Mouse (Mus musculus) hindbrain, embryonic 11.5 days (tissue): ENCODE measurements around the gene Cldn10. TPM values are rescaled to one million over a fixed set of nuclear protein-coding genes. Genes with fewer than 3 reads are reported as not detected.
"Not testable (repeated sequence)": the region's sequence is repeated elsewhere in the genome, so short reads cannot be mapped to it uniquely, and the experiment has no call there.

Experiments
- ATAC-seq: fragments of 200-750 bp; cut with Nextera tagmentation; 2 replicates; pipeline ENCODE4 v1.8.0; 2017; ENCODE audit warnings: mild to moderate bottlenecking, moderate TSS enrichment, moderate library complexity; ENCODE audit not compliant: low FRiP score
- DNase-seq: peaks from one replicate; pipeline ENCODE4 v3.0.0-alpha.2; 2015; ENCODE audit warnings: low spot score
- H3K27ac ChIP-seq: fragments of 300-500 bp; sonication (generic); 2 replicates; pipeline ENCODE4 v1.5.1; 2014; ENCODE audit warnings: mild to moderate bottlenecking, low read depth, low read length
- H3K27me3 ChIP-seq: fragments of 300-500 bp; sonication (generic); 2 replicates; pipeline ENCODE4 v1.6.1; 2014; ENCODE audit warnings: mild to moderate bottlenecking, low read length, moderate library complexity, mixed read lengths; ENCODE audit not compliant: control insufficient read depth, insufficient read depth
- H3K36me3 ChIP-seq: fragments of 300-500 bp; sonication (generic); 2 replicates; pipeline ENCODE4 v1.6.1; 2014; ENCODE audit warnings: mild to moderate bottlenecking, low read length, moderate library complexity, mixed read lengths; ENCODE audit not compliant: control insufficient read depth, insufficient read depth
- H3K4me1 ChIP-seq: fragments of 300-500 bp; sonication (generic); replicated peaks from 2 replicates; pipeline ENCODE4 v1.6.1; 2014; ENCODE audit warnings: low read length, mixed read lengths; ENCODE audit not compliant: control insufficient read depth, insufficient read depth
- H3K4me2 ChIP-seq: fragments of 300-500 bp; sonication (generic); replicated peaks from 2 replicates; pipeline ENCODE4 v1.6.1; 2014; ENCODE audit warnings: mild to moderate bottlenecking, low read depth, low read length
- H3K4me3 ChIP-seq: fragments of 300-500 bp; sonication (generic); 2 replicates; pipeline ENCODE4 v1.5.1; 2014; ENCODE audit warnings: low read depth, low read length
- H3K9ac ChIP-seq: fragments of 300-500 bp; sonication (generic); 2 replicates; pipeline ENCODE4 v1.6.1; 2014; ENCODE audit warnings: low read depth, low read length
- H3K9me3 ChIP-seq: fragments of 300-500 bp; sonication (generic); 2 replicates; pipeline ENCODE4 v1.6.1; 2016; ENCODE audit warnings: low read length; ENCODE audit not compliant: control insufficient read depth
- WGBS: fragments of 180-500 bp; shearing (Covaris S2); extraction: QIAGEN DNeasy Blood & Tissue Kit; methylation state at CpG from one replicate; pipeline ENCODE4 v1.1.7; 2014; 5-methylcytosine and 5-hydroxymethylcytosine counted together
- polyA plus RNA-seq: library from polyadenylated mRNA; unstranded; fragments of >200 nt; fragmentation: Nextera tagmentation; extraction: Ambion mirVana; gene quantifications from 2 replicates; pipeline ENCODE4 v1.2.1, GENCODE M21; 2014

The Cldn10 gene
- polyA plus RNA-seq, 1 experiment from 2014 or later, result 0.99 TPM

- no peak for DNase-seq
- H3K4me3 ChIP-seq, result no peak overlapping the region
- no peaks in the 10 kb centered on the region for H3K27me3 ChIP-seq
Observed at GRCm38 (mm10) chr14:118807653-118808052, 19.9 kb downstream of the Cldn10 start.

GRCm38 (mm10) chr14:118808183-118808582 lies 20.5 kb downstream of the Cldn10 start:
- not testable (repeated sequence) for H3K27ac ChIP-seq, H3K4me1 ChIP-seq, H3K9ac ChIP-seq, H3K4me2 ChIP-seq, H3K36me3 ChIP-seq, H3K4me3 ChIP-seq, ATAC-seq, DNase-seq, H3K27me3 ChIP-seq, H3K9me3 ChIP-seq
- 76% methylated on average over 2 of the region's 2 CpGs for WGBS

More at GRCm38 (mm10) chr14:118807653-118808052, 19.9 kb downstream of the Cldn10 start:
- no peak for ATAC-seq
- no peak overlapping the region for H3K9ac ChIP-seq
- H3K36me3 ChIP-seq, result no peaks in the 10 kb centered on the region
- 94% methylated on average over 5 of the region's 5 CpGs for WGBS
- no peak overlapping the region for H3K4me2 ChIP-seq
- no peak overlapping the region for H3K27ac ChIP-seq
- H3K4me1 ChIP-seq, result no peaks in the 10 kb centered on the region
- no peaks in the 10 kb centered on the region for H3K9me3 ChIP-seq

GRCm38 (mm10) chr14:118809686-118810085 lies 22.0 kb downstream of the Cldn10 start:
- Histone ChIP-seq H3K4me2 (no peak overlapping the region), H3K9ac (no peak overlapping the region), H3K9me3 (no peaks in the 10 kb centered on the region), H3K27ac (no peak overlapping the region), H3K27me3 (no peaks in the 10 kb centered on the region), H3K4me3 (no peak overlapping the region), H3K36me3 (no peaks in the 10 kb centered on the region), H3K4me1 (no peaks in the 10 kb centered on the region)
- WGBS, result 78% methylated on average over 4 of the region's 4 CpGs
- DNase-seq (no peak), ATAC-seq (no peak)

- DNase-seq, H3K9ac ChIP-seq, H3K4me2 ChIP-seq, ATAC-seq, H3K9me3 ChIP-seq, H3K4me3 ChIP-seq, H3K27me3 ChIP-seq, H3K4me1 ChIP-seq, H3K27ac ChIP-seq, H3K36me3 ChIP-seq: not testable (repeated sequence)
Observed at GRCm38 (mm10) chr14:118811256-118811655, 23.5 kb downstream of the Cldn10 start.

GRCm38 (mm10) chr14:118813111-118813510 lies 25.4 kb downstream of the Cldn10 start:
- no peak overlapping the region for H3K4me2 ChIP-seq
- no peak overlapping the region for H3K27ac ChIP-seq
- ATAC-seq (no peak), DNase-seq (no peak)
- H3K4me1 ChIP-seq, result no peaks in the 10 kb centered on the region
- no peak overlapping the region for H3K9ac ChIP-seq
- no peaks in the 10 kb centered on the region for H3K27me3 ChIP-seq
- no peak overlapping the region for H3K4me3 ChIP-seq
- WGBS, result 80% methylated on average over 7 of the region's 7 CpGs
- H3K36me3 ChIP-seq, result no peaks in the 10 kb centered on the region
- H3K9me3 ChIP-seq, result no peaks in the 10 kb centered on the region

- peak; percentile 84 for DNase-seq
- 19% methylated on average over 4 of the region's 4 CpGs for WGBS
- ATAC-seq, result no peak
- Histone ChIP-seq H3K27me3 (no peaks in the 10 kb centered on the region), H3K9me3 (no peaks in the 10 kb centered on the region), H3K9ac (no peak overlapping the region), H3K4me3 (no peak overlapping the region), H3K36me3 (no peaks in the 10 kb centered on the region), H3K27ac (no peak overlapping the region), H3K4me1 (no peaks in the 10 kb centered on the region), H3K4me2 (no peak overlapping the region)
Observed at GRCm38 (mm10) chr14:118816503-118816902, 28.8 kb downstream of the Cldn10 start.

- H3K27me3 ChIP-seq, result no peaks in the 10 kb centered on the region
- H3K27ac ChIP-seq, result no peak overlapping the region
- H3K9me3 ChIP-seq, result no peaks in the 10 kb centered on the region
- no peaks in the 10 kb centered on the region for H3K4me1 ChIP-seq
- no peaks in the 10 kb centered on the region for H3K36me3 ChIP-seq
- no peak overlapping the region for H3K4me2 ChIP-seq
- ATAC-seq (peak; percentile 60; the same call in 1 of the 2 replicates), DNase-seq (peak; percentile 77)
- no peak overlapping the region for H3K4me3 ChIP-seq
- no peak overlapping the region for H3K9ac ChIP-seq
- WGBS, result 12% methylated on average over 8 of the region's 8 CpGs
Observed at GRCm38 (mm10) chr14:118820111-118820510, 32.4 kb downstream of the Cldn10 start.

- DNase-seq, result no peak
- H3K9ac ChIP-seq, result no peak overlapping the region
- H3K36me3 ChIP-seq, result no peaks in the 10 kb centered on the region
- H3K27me3 ChIP-seq, result no peaks in the 10 kb centered on the region
- H3K27ac ChIP-seq, result no peak overlapping the region
- 87% methylated on average over 4 of the region's 4 CpGs for WGBS
- H3K4me1 ChIP-seq, result 0 out of 2 replicates have a peak, but pooled peaks cover 2% of the 10 kb centered on the region
- no peaks in the 10 kb centered on the region for H3K9me3 ChIP-seq
- H3K4me2 ChIP-seq, result no peak overlapping the region
- ATAC-seq, result no peak
- H3K4me3 ChIP-seq, result no peak overlapping the region
Observed at GRCm38 (mm10) chr14:118822816-118823215, 35.1 kb downstream of the Cldn10 start.

- ATAC-seq (no peak), DNase-seq (no peak)
- Histone ChIP-seq H3K27ac (no peak overlapping the region), H3K4me1 (0 out of 2 replicates have a peak, but pooled peaks cover 2% of the 10 kb centered on the region), H3K9ac (no peak overlapping the region), H3K4me3 (no peak overlapping the region), H3K9me3 (no peaks in the 10 kb centered on the region), H3K4me2 (no peak overlapping the region), H3K36me3 (no peaks in the 10 kb centered on the region), H3K27me3 (no peaks in the 10 kb centered on the region)
- 89% methylated on average over 6 of the region's 6 CpGs for WGBS
Observed at GRCm38 (mm10) chr14:118823313-118823712, 35.6 kb downstream of the Cldn10 start.
